Mouse (Mus musculus): ENCODE data around the gene Gm6583.

GRCm38 (mm10) chr5:112339215-112339614, 16.6 kb downstream of the Gm6583 start:
- TF ChIP-seq E2F4 (IDR thresholded peaks at IDR 0.05; ENCODE audit: insufficient read depth) (no peak), POLR2A (IDR thresholded peaks at IDR 0.05; ENCODE audit: insufficient read length, low read depth) (no peak), MAX (IDR thresholded peaks at IDR 0.05; ENCODE audit: low read depth) (no peak), POLR2AphosphoS2 (IDR thresholded peaks at IDR 0.05; ENCODE audit: insufficient read length, low read depth) (no peak), MYOG (IDR thresholded peaks at IDR 0.05; ENCODE audit: control insufficient read depth in 1 of 3, insufficient read depth in 1 of 3, insufficient read length in 2 of 3, low read depth in 2 of 3) (no peak), MYOD1 (IDR thresholded peaks at IDR 0.05; ENCODE audit: control insufficient read depth in 1 of 3, insufficient read length in 2 of 3, low read depth in 2 of 3) (no peak), TCF12 (IDR thresholded peaks at IDR 0.05; ENCODE audit: insufficient read depth, poor library complexity, severe bottlenecking) (no peak), SRF (IDR thresholded peaks at IDR 0.05; ENCODE audit: control insufficient read depth, insufficient read length, low read depth) (no peak), TCF3 (IDR thresholded peaks at IDR 0.05; ENCODE audit: insufficient read length, low read depth) (no peak), REST (IDR thresholded peaks at IDR 0.05; ENCODE audit: insufficient read depth, insufficient read length) (no peak), USF1 (IDR thresholded peaks at IDR 0.05; ENCODE audit: low read depth) (no peak), CEBPB (IDR thresholded peaks at IDR 0.05; ENCODE audit: insufficient read depth, poor library complexity, severe bottlenecking) (no peak)

All from myocyte (in vitro differentiated cells).